Comparison of ENCODE assay signal across 14 mouse cellular contexts in genomic region chr2:28530311-28530710, GRCm38 (mm10). TPM values are rescaled to one million over a fixed set of nuclear protein-coding genes. Genes with fewer than 3 reads are reported as not detected.
A peak's percentile ranks its signal among the peaks of the same experiment; 100 is the strongest.
DNase-seq lines count a peak whose midpoint lies in the region; ATAC-seq lines count a peak whose summit lies in the region.
"Had no signal": no experiment of that assay in that cellular context is flagged by ENCODE, and none has a peak within 500 bp of the region (broad histone marks: within the 10 kb centered on the region; RNA-seq: fewer than 3 reads in every experiment).

No protein-coding gene starts in this region.

- no peaks in the 10 kb centered on the region; the same call in 1 of the 2 replicates for H3K27me3 ChIP-seq in forebrain, embryonic 13.5 days
- peaks cover 14% of the 10 kb centered on the region for H3K27me3 ChIP-seq in forebrain, embryonic 10.5 days (ENCODE audit: poor library complexity, severe bottlenecking)
- no peaks in the 10 kb centered on the region for H3K27me3 ChIP-seq in kidney, embryonic 15.5 days
- no peaks in the 10 kb centered on the region for H3K27me3 ChIP-seq in embryonic facial prominence, embryonic 10.5 days (replicated peaks; ENCODE audit: low read depth, poor library complexity, severe bottlenecking)
- H3K27me3 ChIP-seq in limb, embryonic 12.5 days: no peaks in the 10 kb centered on the region

- H3K9me3 ChIP-seq in forebrain, embryonic 13.5 days (replicated peaks): no peaks in the 10 kb centered on the region
- no peaks in the 10 kb centered on the region for H3K9me3 ChIP-seq in forebrain, embryonic 10.5 days
- H3K9me3 ChIP-seq in kidney, embryonic 15.5 days (replicated peaks): no peaks in the 10 kb centered on the region
- no peaks in the 10 kb centered on the region for H3K9me3 ChIP-seq in embryonic facial prominence, embryonic 10.5 days
- H3K9me3 ChIP-seq in limb, embryonic 12.5 days: no peaks in the 10 kb centered on the region
- H3K9me3 ChIP-seq: liver, embryonic 13.5 days had no signal

- WGBS in forebrain, embryonic 13.5 days: 61% methylated on average over 7 of the region's 7 CpGs
- 66% methylated on average over 7 of the region's 7 CpGs for WGBS in forebrain, embryonic 10.5 days
- WGBS in kidney, embryonic 15.5 days: 53% methylated on average over 7 of the region's 7 CpGs
- WGBS in embryonic facial prominence, embryonic 10.5 days: 62% methylated on average over 7 of the region's 7 CpGs
- WGBS in limb, embryonic 12.5 days: 57% methylated on average over 7 of the region's 7 CpGs

- DNase-seq in forebrain, embryonic 10.5 days (ENCODE audit: extremely low spot score, low spot score): no peak
- DNase-seq in kidney, adult 11 months: no peak
- DNase-seq in embryonic facial prominence, embryonic 10.5 days (ENCODE audit: low spot score): no peak
- DNase-seq in retina, postnatal 1 day: no peak
- no peak for DNase-seq in spleen, adult 18-20 months
- DNase-seq: cerebellum, adult 9-11 months; kidney, adult 2 months; layer of hippocampus, postnatal 36 days; liver, embryonic 13.5 days had no signal

- peak overlapping the region; percentile 26; the same call in 1 of the 2 replicates for H3K9ac ChIP-seq in forebrain, embryonic 13.5 days
- no peak overlapping the region for H3K9ac ChIP-seq in kidney, embryonic 15.5 days
- H3K9ac ChIP-seq in limb, embryonic 12.5 days (replicated peaks): no peak overlapping the region
- H3K9ac ChIP-seq: liver, embryonic 13.5 days had no signal

- no peaks in the 10 kb centered on the region for H3K36me3 ChIP-seq in forebrain, embryonic 13.5 days (ENCODE audit: poor library complexity, severe bottlenecking)
- H3K36me3 ChIP-seq in forebrain, embryonic 10.5 days (replicated peaks): no peaks in the 10 kb centered on the region
- no peaks in the 10 kb centered on the region for H3K36me3 ChIP-seq in kidney, embryonic 15.5 days
- H3K36me3 ChIP-seq in embryonic facial prominence, embryonic 10.5 days (replicated peaks): no peaks in the 10 kb centered on the region
- H3K36me3 ChIP-seq in limb, embryonic 12.5 days: no peaks in the 10 kb centered on the region
- H3K36me3 ChIP-seq: liver, embryonic 13.5 days had no signal

- no peak overlapping the region; the same call in 1 of the 2 replicates for H3K27ac ChIP-seq in forebrain, embryonic 13.5 days
- H3K27ac ChIP-seq in forebrain, embryonic 10.5 days: no peak overlapping the region
- 0 out of 2 replicates have a peak overlapping the region, but pooled peaks have one; percentile 11 for H3K27ac ChIP-seq in kidney, embryonic 15.5 days
- peak overlapping the region; percentile 54 for H3K27ac ChIP-seq in embryonic facial prominence, embryonic 10.5 days (replicated peaks)
- peak overlapping the region; percentile 56; the same call in 1 of the 2 replicates for H3K27ac ChIP-seq in limb, embryonic 12.5 days
- H3K27ac ChIP-seq: liver, embryonic 13.5 days had no signal

- no peak overlapping the region for H3K4me2 ChIP-seq in forebrain, embryonic 13.5 days
- H3K4me2 ChIP-seq in kidney, embryonic 15.5 days: no peak overlapping the region
- H3K4me2 ChIP-seq in limb, embryonic 12.5 days: no peak overlapping the region
- H3K4me2 ChIP-seq: liver, embryonic 13.5 days had no signal

- H3K4me1 ChIP-seq in forebrain, embryonic 13.5 days: peaks cover 87% of the 10 kb centered on the region
- peaks cover 93% of the 10 kb centered on the region for H3K4me1 ChIP-seq in forebrain, embryonic 10.5 days
- peaks cover 83% of the 10 kb centered on the region for H3K4me1 ChIP-seq in kidney, embryonic 15.5 days
- H3K4me1 ChIP-seq in embryonic facial prominence, embryonic 10.5 days: peaks cover 93% of the 10 kb centered on the region
- peaks cover 85% of the 10 kb centered on the region for H3K4me1 ChIP-seq in limb, embryonic 12.5 days (replicated peaks)

- H3K4me3 ChIP-seq in forebrain, embryonic 13.5 days: no peak overlapping the region
- H3K4me3 ChIP-seq in forebrain, embryonic 10.5 days: no peak overlapping the region
- no peak overlapping the region for H3K4me3 ChIP-seq in kidney, embryonic 15.5 days (replicated peaks)
- H3K4me3 ChIP-seq in embryonic facial prominence, embryonic 10.5 days: no peak overlapping the region
- no peak overlapping the region for H3K4me3 ChIP-seq in limb, embryonic 12.5 days (replicated peaks)
- H3K4me3 ChIP-seq: liver, embryonic 13.5 days had no signal

- ATAC-seq in forebrain, embryonic 13.5 days: no peak
- no peak for ATAC-seq in kidney, embryonic 15.5 days (replicated peaks; ENCODE audit: low FRiP score)
- ATAC-seq in limb, embryonic 12.5 days (ENCODE audit: insufficient number of reproducible peaks, insufficient read depth, low FRiP score, low TSS enrichment, low read depth): no peak

RNA-seq across cellular contexts. Expression of gene Ralgds, which starts 17.4 kb away (rescaled TPM):
- 50.9 and 53.6 TPM in 2 replicates for polyA plus RNA-seq in forebrain, embryonic 13.5 days (2015; fragmentation: Nextera tagmentation; extraction: Ambion mirVana)
- 22.5 and 23.2 TPM in 2 replicates for polyA plus RNA-seq in forebrain, embryonic 10.5 days (2016; fragmentation: Nextera tagmentation; extraction: Ambion mirVana)
- polyA plus RNA-seq in kidney, embryonic 15.5 days (2015; fragmentation: Nextera tagmentation; extraction: Ambion mirVana): 22.6 and 30.5 TPM in 2 replicates
- 36.7 and 44.2 TPM in 2 replicates for polyA plus RNA-seq in embryonic facial prominence, embryonic 10.5 days (2016; fragmentation: Nextera tagmentation; extraction: Ambion mirVana)
- polyA plus RNA-seq in limb, embryonic 12.5 days (2016; fragmentation: Nextera tagmentation; extraction: Ambion mirVana): 42.7 and 54.7 TPM in 2 replicates

RNA-seq across cellular contexts. Expression of gene Gm10134, which starts 24.4 kb away (rescaled TPM):
- 0.53 and 0.76 TPM in 2 replicates for polyA plus RNA-seq in forebrain, embryonic 13.5 days (2015; fragmentation: Nextera tagmentation; extraction: Ambion mirVana)
- polyA plus RNA-seq in forebrain, embryonic 10.5 days (2016; fragmentation: Nextera tagmentation; extraction: Ambion mirVana): not detected in 2 replicates
- 10.6 and 12.6 TPM in 2 replicates for polyA plus RNA-seq in kidney, embryonic 15.5 days (2015; fragmentation: Nextera tagmentation; extraction: Ambion mirVana)
- polyA plus RNA-seq in embryonic facial prominence, embryonic 10.5 days (2016; fragmentation: Nextera tagmentation; extraction: Ambion mirVana): not detected in 2 replicates
- polyA plus RNA-seq in limb, embryonic 12.5 days (2016; fragmentation: Nextera tagmentation; extraction: Ambion mirVana): 0.69 and 0.89 TPM in 2 replicates
- polyA plus RNA-seq: embryonic facial prominence, embryonic 11.5 days had no signal

RNA-seq across cellular contexts. Expression of gene Cel, which starts 32.9 kb away (rescaled TPM):
- 0.14 TPM in 1 of 2 replicates, not detected in the other for polyA plus RNA-seq in forebrain, embryonic 13.5 days (2015; fragmentation: Nextera tagmentation; extraction: Ambion mirVana)
- 0.07 TPM in 1 of 2 replicates, not detected in the other for polyA plus RNA-seq in forebrain, embryonic 10.5 days (2016; fragmentation: Nextera tagmentation; extraction: Ambion mirVana)
- polyA plus RNA-seq in kidney, embryonic 15.5 days (2015; fragmentation: Nextera tagmentation; extraction: Ambion mirVana): 0.34 TPM in 1 of 2 replicates, not detected in the other
- polyA plus RNA-seq in embryonic facial prominence, embryonic 10.5 days (2016; fragmentation: Nextera tagmentation; extraction: Ambion mirVana): not detected in 2 replicates
- polyA plus RNA-seq in limb, embryonic 12.5 days (2016; fragmentation: Nextera tagmentation; extraction: Ambion mirVana): not detected in 2 replicates
- polyA plus RNA-seq: embryonic facial prominence, embryonic 11.5 days; heart, embryonic 14.5 days; kidney, adult 2 months had no signal

RNA-seq across cellular contexts. Expression of gene Gbgt1, which starts 33.6 kb away (rescaled TPM):
- 0.43 TPM in 1 of 2 replicates, not detected in the other for polyA plus RNA-seq in forebrain, embryonic 13.5 days (2015; fragmentation: Nextera tagmentation; extraction: Ambion mirVana)
- polyA plus RNA-seq in forebrain, embryonic 10.5 days (2016; fragmentation: Nextera tagmentation; extraction: Ambion mirVana): not detected in 2 replicates
- 5.8 and 6.5 TPM in 2 replicates for polyA plus RNA-seq in kidney, embryonic 15.5 days (2015; fragmentation: Nextera tagmentation; extraction: Ambion mirVana)
- polyA plus RNA-seq in embryonic facial prominence, embryonic 10.5 days (2016; fragmentation: Nextera tagmentation; extraction: Ambion mirVana): 0.22 TPM in 1 of 2 replicates, not detected in the other
- polyA plus RNA-seq in limb, embryonic 12.5 days (2016; fragmentation: Nextera tagmentation; extraction: Ambion mirVana): 0.25 TPM in 1 of 2 replicates, not detected in the other
- polyA plus RNA-seq: embryonic facial prominence, embryonic 11.5 days; heart, embryonic 14.5 days had no signal

RNA-seq across cellular contexts. Expression of gene Gtf3c5, which starts 53.2 kb away (rescaled TPM):
- 40.7 and 48.2 TPM in 2 replicates for polyA plus RNA-seq in forebrain, embryonic 13.5 days (2015; fragmentation: Nextera tagmentation; extraction: Ambion mirVana)
- 60.1 and 62.6 TPM in 2 replicates for polyA plus RNA-seq in forebrain, embryonic 10.5 days (2016; fragmentation: Nextera tagmentation; extraction: Ambion mirVana)
- polyA plus RNA-seq in kidney, embryonic 15.5 days (2015; fragmentation: Nextera tagmentation; extraction: Ambion mirVana): 44.3 and 48.8 TPM in 2 replicates
- polyA plus RNA-seq in embryonic facial prominence, embryonic 10.5 days (2016; fragmentation: Nextera tagmentation; extraction: Ambion mirVana): 57.9 and 61.4 TPM in 2 replicates
- 56.7 and 59.1 TPM in 2 replicates for polyA plus RNA-seq in limb, embryonic 12.5 days (2016; fragmentation: Nextera tagmentation; extraction: Ambion mirVana)

Comparison
In these comparisons a context has a peak if more than half of its experiments do, and no peak if none do; other contexts are left out.
1. H3K27ac ChIP-seq: peak in kidney, embryonic 15.5 days (single experiment), embryonic facial prominence, embryonic 10.5 days (single experiment) and limb, embryonic 12.5 days (single experiment); none in forebrain, embryonic 13.5 days (single experiment) and forebrain, embryonic 10.5 days (single experiment).